Mouse (Mus musculus) heart, postnatal 0 days (tissue): ENCODE results near the gene Azgp1.
"Not testable (repeated sequence)": the region's sequence is repeated elsewhere in the genome, so short reads cannot be mapped to it uniquely, and the experiment has no call there.

ENCODE experiments used
- CTCF ChIP-seq: IDR thresholded peaks from 2 replicates; pipeline ENCODE4 v1.5.1; 2016; ENCODE audit warnings: antibody characterized with exemption, control low read depth, low read depth
- EP300 ChIP-seq: IDR thresholded peaks from 2 replicates; pipeline ENCODE4 v1.6.1; 2016; ENCODE audit warnings: antibody characterized with exemption, low read depth

- not testable (repeated sequence) for TF ChIP-seq EP300, CTCF
Observed at GRCm38 (mm10) chr5:138019577-138019976, 38.3 kb downstream of the Azgp1 start.
